Comparison of ENCODE assay signal across 31 mouse cellular contexts in the genomic region with DNA sequence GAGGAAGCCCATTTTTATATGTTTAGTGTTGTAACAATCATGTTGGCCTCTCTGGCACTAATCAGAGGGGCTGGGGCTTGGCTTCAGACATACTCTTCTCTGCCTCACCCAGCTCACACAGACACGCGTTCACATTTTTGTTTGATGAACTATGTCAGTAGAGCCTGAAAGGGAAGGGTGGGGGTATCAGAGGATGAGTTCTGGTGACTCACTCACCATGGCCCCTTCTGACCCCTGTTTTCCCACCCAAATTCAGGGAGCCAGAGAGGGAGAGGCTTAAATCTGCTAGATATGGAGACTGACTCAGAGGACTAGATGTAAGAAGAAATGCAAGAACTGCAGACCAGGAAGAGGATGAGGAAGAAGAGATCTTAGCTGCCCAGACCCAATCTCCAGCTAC. TPM values are rescaled to one million over a fixed set of nuclear protein-coding genes. Genes with fewer than 3 reads are reported as not detected.
DNase-seq lines count a peak whose midpoint lies in the region; ATAC-seq and TF ChIP-seq lines count a peak whose summit lies in the region.
"Had no signal": no experiment of that assay in that cellular context is flagged by ENCODE, and none has a peak within 500 bp of the region (broad histone marks: within the 10 kb centered on the region; RNA-seq: fewer than 3 reads in every experiment).

No protein-coding gene starts in this region.

- no peak for TF ChIP-seq EP300 in stomach, postnatal 0 days (optimal IDR thresholded peaks at IDR 0.05)

- H3K4me2 ChIP-seq in stomach, postnatal 0 days (replicated peaks; ENCODE audit: low read depth), result no peak overlapping the region
- H3K4me2 ChIP-seq: heart, embryonic 15.5 days; hindbrain, embryonic 14.5 days; midbrain, embryonic 15.5 days; neural tube, embryonic 15.5 days had no signal

- H3K9ac ChIP-seq in stomach, postnatal 0 days (ENCODE audit: low read length), result no peak overlapping the region
- H3K9ac ChIP-seq: heart, embryonic 15.5 days; hindbrain, embryonic 14.5 days; liver, embryonic 14.5 days; midbrain, embryonic 15.5 days; neural tube, embryonic 15.5 days had no signal

- WGBS in kidney, adult 2 months, result 88% methylated on average over 2 of the region's 2 CpGs
- WGBS in stomach, postnatal 0 days, result 91% methylated on average over 2 of the region's 2 CpGs

- ATAC-seq in stomach, postnatal 0 days (ENCODE audit: low FRiP score, low TSS enrichment), result peak; percentile 51; the same call in 1 of the 2 replicates
- no peak for ATAC-seq in CD4-positive, CD25-positive, alpha-beta regulatory T cell, adult 4 months
- ATAC-seq: activated CD4-positive, CD25-positive, alpha-beta regulatory T cell, adult 4 months; forebrain, embryonic 14.5 days; midbrain, embryonic 15.5 days had no signal

- no peaks in the 10 kb centered on the region for H3K9me3 ChIP-seq in stomach, postnatal 0 days (ENCODE audit: control insufficient read depth, low read length)
- H3K9me3 ChIP-seq: heart, embryonic 10.5 days; heart, embryonic 15.5 days; midbrain, embryonic 10.5 days; midbrain, embryonic 15.5 days; neural tube, embryonic 15.5 days had no signal

- no peaks in the 10 kb centered on the region for H3K27me3 ChIP-seq in kidney, adult 2 months (replicated peaks; ENCODE audit: control insufficient read depth, insufficient read depth, low read length)
- no peaks in the 10 kb centered on the region for H3K27me3 ChIP-seq in stomach, postnatal 0 days (ENCODE audit: control insufficient read depth, insufficient read depth, low read length)
- H3K27me3 ChIP-seq: heart, embryonic 15.5 days; midbrain, embryonic 15.5 days; neural tube, embryonic 15.5 days had no signal

- H3K4me3 ChIP-seq in kidney, adult 2 months (ENCODE audit: insufficient read depth, low read depth, low read length), result no peak overlapping the region
- no peak overlapping the region for H3K4me3 ChIP-seq in stomach, postnatal 0 days (ENCODE audit: low read depth, low read length)
- H3K4me3 ChIP-seq: heart, embryonic 10.5 days; heart, embryonic 15.5 days; midbrain, embryonic 10.5 days; midbrain, embryonic 15.5 days; neural tube, embryonic 15.5 days had no signal

- H3K4me1 ChIP-seq in kidney, adult 2 months (ENCODE audit: control insufficient read depth, insufficient read depth, low read length), result 0 out of 2 replicates have a peak, but pooled peaks cover 4% of the 10 kb centered on the region
- no peaks in the 10 kb centered on the region for H3K4me1 ChIP-seq in stomach, postnatal 0 days (replicated peaks; ENCODE audit: control insufficient read depth, insufficient read depth)
- H3K4me1 ChIP-seq: midbrain, embryonic 10.5 days; midbrain, embryonic 15.5 days had no signal

- no peak for TF ChIP-seq CTCF in kidney, adult 2 months (conservative IDR thresholded peaks at IDR 0.05; ENCODE audit: insufficient read depth, insufficient read length, low read depth, low read length)
- no peak for TF ChIP-seq CTCF in stomach, postnatal 0 days (IDR thresholded peaks at IDR 0.05; ENCODE audit: low read depth)

- DNase-seq in gastrocnemius, adult 18-20 months (ENCODE audit: low spot score), result peak; percentile 16
- DNase-seq in gastrocnemius, postnatal 10 days, result no peak
- no peak for DNase-seq in kidney, adult 2 months
- no peak for DNase-seq in kidney, postnatal 14 days
- peak; percentile 40 for DNase-seq in NIH3T3 (ENCODE audit: low read depth)
- no peak for DNase-seq in stomach, postnatal 0 days (ENCODE audit: low spot score)
- DNase-seq: adrenal gland, adult 2 months; adrenal gland, postnatal 36 days; cerebellum, adult 8-10 months; cerebellum, postnatal 36 days; gastrocnemius, postnatal 14 days; kidney, adult 18-20 months; kidney, postnatal 4 days; liver; lung, adult 2 months; lung, postnatal 14 days; retina, postnatal 1 day; right cerebral cortex, postnatal 25 days; spleen, adult 18-20 months; thymus, adult 2 months; thymus, postnatal 4 days had no signal

- no peaks in the 10 kb centered on the region for H3K36me3 ChIP-seq in kidney, adult 2 months (ENCODE audit: control insufficient read depth, insufficient read depth, low read length)
- H3K36me3 ChIP-seq in stomach, postnatal 0 days (ENCODE audit: control insufficient read depth, insufficient read depth, low read length), result peaks cover 13% of the 10 kb centered on the region

- no peak for TF ChIP-seq POLR2A in kidney, adult 2 months (IDR thresholded peaks at IDR 0.05; ENCODE audit: low read depth, low read length)

- peak overlapping the region; percentile 65; the same call in 1 of the 2 replicates for H3K27ac ChIP-seq in kidney, adult 2 months (ENCODE audit: insufficient read depth, low read depth, low read length)
- peak overlapping the region; percentile 49; the same call in 1 of the 2 replicates for H3K27ac ChIP-seq in stomach, postnatal 0 days (replicated peaks)
- H3K27ac ChIP-seq: heart, embryonic 10.5 days; hindbrain, embryonic 14.5 days; liver, embryonic 14.5 days; midbrain, embryonic 10.5 days; midbrain, embryonic 15.5 days; neural tube, embryonic 15.5 days had no signal

RNA-seq across cellular contexts. Expression of a gene that starts 17.8 kb away (rescaled TPM):
- 1 to 10 TPM in 1 of 2 experiments, under 1 TPM in 1; 0.82 to 1.8 TPM for total RNA-seq in gastrocnemius, adult 18-20 months (2021)
- 10 to 100 TPM in 1 of 2 experiments, 1 to 10 TPM in 1; 10.0 to 10.8 TPM for total RNA-seq in gastrocnemius, postnatal 10 days (2021)
- 8.4 and 14.5 TPM in 2 replicates for polyA plus RNA-seq in kidney, adult 2 months (2012; rRNA removed)
- polyA plus RNA-seq in stomach, postnatal 0 days (2015; fragmentation: Nextera tagmentation; extraction: Ambion mirVana), result 18.9 and 23.1 TPM in 2 replicates
- polyA plus RNA-seq in CD4-positive, CD25-positive, alpha-beta regulatory T cell, adult 4 months (2017; shearing (Covaris generic)), result 100 to 1,000 TPM; 406 to 454 TPM

RNA-seq across cellular contexts. Expression of a gene that starts 26.7 kb away (rescaled TPM):
- total RNA-seq in gastrocnemius, adult 18-20 months (2021), result 10 to 100 TPM; 29.5 to 31.2 TPM
- 10 to 100 TPM; 36.5 to 46.2 TPM for total RNA-seq in gastrocnemius, postnatal 10 days (2021)
- polyA plus RNA-seq in kidney, adult 2 months (2012; rRNA removed), result 72.6 and 78.4 TPM in 2 replicates
- 35.9 and 38.6 TPM in 2 replicates for polyA plus RNA-seq in stomach, postnatal 0 days (2015; fragmentation: Nextera tagmentation; extraction: Ambion mirVana)
- polyA plus RNA-seq in CD4-positive, CD25-positive, alpha-beta regulatory T cell, adult 4 months (2017; shearing (Covaris generic)), result 10 to 100 TPM; 55.6 to 71.0 TPM

RNA-seq across cellular contexts. Expression of a gene that starts 26.9 kb away (rescaled TPM):
- total RNA-seq in gastrocnemius, adult 18-20 months (2021), result 10 to 100 TPM; 22.7 to 24.1 TPM
- total RNA-seq in gastrocnemius, postnatal 10 days (2021), result 10 to 100 TPM; 22.6 to 23.0 TPM
- polyA plus RNA-seq in kidney, adult 2 months (2012; rRNA removed), result 71.9 and 72.1 TPM in 2 replicates
- polyA plus RNA-seq in stomach, postnatal 0 days (2015; fragmentation: Nextera tagmentation; extraction: Ambion mirVana), result 27.5 and 28.3 TPM in 2 replicates
- 10 to 100 TPM; 25.8 to 27.5 TPM for polyA plus RNA-seq in CD4-positive, CD25-positive, alpha-beta regulatory T cell, adult 4 months (2017; shearing (Covaris generic))

RNA-seq across cellular contexts. Expression of a gene that starts 32.4 kb away (rescaled TPM):
- under 1 TPM; 0.16 to 0.26 TPM for total RNA-seq in gastrocnemius, adult 18-20 months (2021)
- 1 to 10 TPM; 1.4 to 2.0 TPM for total RNA-seq in gastrocnemius, postnatal 10 days (2021)
- polyA plus RNA-seq in kidney, adult 2 months (2012; rRNA removed), result 2.5 and 3.1 TPM in 2 replicates
- 0.96 and 1.3 TPM in 2 replicates for polyA plus RNA-seq in stomach, postnatal 0 days (2015; fragmentation: Nextera tagmentation; extraction: Ambion mirVana)
- polyA plus RNA-seq in CD4-positive, CD25-positive, alpha-beta regulatory T cell, adult 4 months (2017; shearing (Covaris generic)), result not detected
- polyA plus RNA-seq: activated CD4-positive, CD25-positive, alpha-beta regulatory T cell, adult 4 months had no signal

RNA-seq across cellular contexts. Expression of a gene that starts 39.4 kb away (rescaled TPM):
- total RNA-seq in gastrocnemius, adult 18-20 months (2021), result 10 to 100 TPM; 10.1 to 37.0 TPM
- 10 to 100 TPM in 1 of 2 experiments, 1 to 10 TPM in 1; 8.1 to 10.5 TPM for total RNA-seq in gastrocnemius, postnatal 10 days (2021)
- polyA plus RNA-seq in kidney, adult 2 months (2012; rRNA removed), result 24.6 and 25.5 TPM in 2 replicates
- 29.1 and 29.4 TPM in 2 replicates for polyA plus RNA-seq in stomach, postnatal 0 days (2015; fragmentation: Nextera tagmentation; extraction: Ambion mirVana)
- polyA plus RNA-seq in CD4-positive, CD25-positive, alpha-beta regulatory T cell, adult 4 months (2017; shearing (Covaris generic)), result 100 to 1,000 TPM; 156 to 341 TPM

Comparison
In these comparisons a context has a peak if more than half of its experiments do, and no peak if none do; other contexts are left out.
1. DNase-seq: peak in gastrocnemius, adult 18-20 months (single experiment) and NIH3T3 (single experiment); none in gastrocnemius, postnatal 10 days (single experiment), kidney, adult 2 months (single experiment), kidney, postnatal 14 days (single experiment) and stomach, postnatal 0 days (single experiment).
2. RNA of a gene that starts 17.8 kb away (polyA plus RNA-seq): 406 to 454 TPM in CD4-positive, CD25-positive, alpha-beta regulatory T cell, adult 4 months; 18.9 to 23.1 TPM in stomach, postnatal 0 days and 8.4 to 14.5 TPM in kidney, adult 2 months; every median in the first group is over 10 times any median in the second.